Comparison of ENCODE assay signal across 7 mouse cellular contexts in the genomic region with DNA sequence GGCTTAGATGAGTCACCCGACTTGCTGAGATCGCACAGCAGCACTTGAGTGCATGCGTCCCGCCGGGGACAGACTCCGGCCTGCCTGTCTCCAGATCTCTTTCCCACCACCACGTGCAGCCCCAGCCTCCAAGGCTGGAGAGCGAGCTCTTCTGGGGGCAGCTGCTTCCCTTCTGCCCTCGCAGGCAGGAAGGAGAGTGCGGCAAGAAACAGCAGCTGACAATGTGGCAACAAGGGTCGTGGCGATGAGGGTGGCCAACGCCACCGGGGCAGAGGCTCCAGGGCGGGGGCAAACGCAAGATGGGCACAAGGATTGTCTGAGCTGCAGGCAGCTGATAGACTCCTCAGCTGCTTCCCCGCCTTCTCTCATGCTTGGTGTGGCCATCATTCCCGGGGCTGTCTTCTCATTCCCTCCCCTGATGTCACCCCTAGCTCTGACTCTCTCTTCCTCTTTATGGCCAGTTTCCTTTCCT. TPM values are rescaled to one million over a fixed set of nuclear protein-coding genes. Genes with fewer than 3 reads are reported as not detected.
DNase-seq lines count a peak whose midpoint lies in the region; ATAC-seq lines count a peak whose summit lies in the region.

No protein-coding gene starts in this region.

- no peak overlapping the region for H3K4me3 ChIP-seq in midbrain, embryonic 11.5 days (ENCODE audit: low read depth, low read length)
- H3K4me3 ChIP-seq in midbrain, embryonic 16.5 days (ENCODE audit: low read depth, low read length): no peak overlapping the region
- H3K4me3 ChIP-seq in intestine, embryonic 14.5 days (ENCODE audit: low read depth, low read length): no peak overlapping the region
- no peak overlapping the region for H3K4me3 ChIP-seq in midbrain, embryonic 14.5 days (replicated peaks; ENCODE audit: low read depth, low read length)

- H3K36me3 ChIP-seq in midbrain, embryonic 11.5 days (ENCODE audit: control insufficient read depth, insufficient read depth, low read length): no peaks in the 10 kb centered on the region
- H3K36me3 ChIP-seq in midbrain, embryonic 16.5 days (ENCODE audit: control insufficient read depth, insufficient read depth, low read length): no peaks in the 10 kb centered on the region
- H3K36me3 ChIP-seq in intestine, embryonic 14.5 days (ENCODE audit: control insufficient read depth, insufficient read depth, low read length): no peaks in the 10 kb centered on the region
- no peaks in the 10 kb centered on the region for H3K36me3 ChIP-seq in midbrain, embryonic 14.5 days (ENCODE audit: control insufficient read depth, insufficient read depth, low read length)

- no peak overlapping the region for H3K9ac ChIP-seq in midbrain, embryonic 11.5 days (ENCODE audit: low read length)
- H3K9ac ChIP-seq in midbrain, embryonic 16.5 days (ENCODE audit: low read depth, low read length): no peak overlapping the region
- no peak overlapping the region for H3K9ac ChIP-seq in intestine, embryonic 14.5 days (ENCODE audit: low read length)
- H3K9ac ChIP-seq in midbrain, embryonic 14.5 days (replicated peaks; ENCODE audit: low read length): 0 out of 2 replicates have a peak overlapping the region, but pooled peaks have one; percentile 12

- 67% methylated on average over 18 of the region's 18 CpGs for WGBS in midbrain, embryonic 11.5 days
- 64% methylated on average over 18 of the region's 18 CpGs for WGBS in midbrain, embryonic 16.5 days
- 31% methylated on average over 18 of the region's 18 CpGs for WGBS in intestine, embryonic 14.5 days
- WGBS in midbrain, embryonic 14.5 days: 58% methylated on average over 18 of the region's 18 CpGs

- H3K27me3 ChIP-seq in midbrain, embryonic 11.5 days (ENCODE audit: control insufficient read depth, insufficient read depth, low read length): no peaks in the 10 kb centered on the region
- H3K27me3 ChIP-seq in midbrain, embryonic 16.5 days (ENCODE audit: control insufficient read depth, insufficient read depth, low read depth, low read length): no peaks in the 10 kb centered on the region
- H3K27me3 ChIP-seq in intestine, embryonic 14.5 days (replicated peaks; ENCODE audit: control insufficient read depth, insufficient read depth, low read length): no peaks in the 10 kb centered on the region
- no peaks in the 10 kb centered on the region for H3K27me3 ChIP-seq in midbrain, embryonic 14.5 days (ENCODE audit: control insufficient read depth, insufficient read depth, low read length)

- H3K4me2 ChIP-seq in midbrain, embryonic 11.5 days: no peak overlapping the region
- H3K4me2 ChIP-seq in midbrain, embryonic 16.5 days (ENCODE audit: low read length): no peak overlapping the region
- no peak overlapping the region for H3K4me2 ChIP-seq in intestine, embryonic 14.5 days (ENCODE audit: low read length)
- H3K4me2 ChIP-seq in midbrain, embryonic 14.5 days (ENCODE audit: low read length): no peak overlapping the region

- DNase-seq in midbrain, embryonic 11.5 days (ENCODE audit: low spot score, missing footprints): no peak
- DNase-seq in intestine, embryonic 14.5 days (ENCODE audit: low spot score): peak; percentile 70
- DNase-seq in midbrain, embryonic 14.5 days: peak; percentile 18
- DNase-seq in ovary, postnatal 10 days (ENCODE audit: low spot score): no peak
- DNase-seq in cerebellum, adult 18-20 months: no peak

- no peak for ATAC-seq in midbrain, embryonic 11.5 days (ENCODE audit: low FRiP score)
- ATAC-seq in midbrain, embryonic 16.5 days: no peak
- peak; percentile 79 for ATAC-seq in erythroblast, adult 5-6 weeks (replicated peaks; ENCODE audit: low FRiP score, poor library complexity, severe bottlenecking)
- ATAC-seq in intestine, embryonic 14.5 days (replicated peaks; ENCODE audit: low FRiP score, low TSS enrichment, low read depth): no peak
- ATAC-seq in midbrain, embryonic 14.5 days (ENCODE audit: low FRiP score, low TSS enrichment): no peak

- no peaks in the 10 kb centered on the region for H3K9me3 ChIP-seq in midbrain, embryonic 11.5 days (ENCODE audit: control insufficient read depth, low read length)
- H3K9me3 ChIP-seq in midbrain, embryonic 16.5 days (replicated peaks; ENCODE audit: control insufficient read depth, low read length, poor library complexity, severe bottlenecking): no peaks in the 10 kb centered on the region
- no peaks in the 10 kb centered on the region for H3K9me3 ChIP-seq in intestine, embryonic 14.5 days (ENCODE audit: control insufficient read depth, low read length)
- H3K9me3 ChIP-seq in midbrain, embryonic 14.5 days (ENCODE audit: control insufficient read depth, low read length): no peaks in the 10 kb centered on the region

- peak overlapping the region; percentile 14 for H3K27ac ChIP-seq in midbrain, embryonic 11.5 days (ENCODE audit: low read depth, low read length)
- H3K27ac ChIP-seq in midbrain, embryonic 16.5 days (ENCODE audit: low read length): no peak overlapping the region
- peak overlapping the region; percentile 97 for H3K27ac ChIP-seq in intestine, embryonic 14.5 days (ENCODE audit: low read depth)
- peak overlapping the region; percentile 91 for H3K27ac ChIP-seq in midbrain, embryonic 14.5 days (replicated peaks; ENCODE audit: low read depth, low read length)

- H3K4me1 ChIP-seq in midbrain, embryonic 11.5 days (ENCODE audit: control insufficient read depth, insufficient read depth, low read length): peaks cover 21% of the 10 kb centered on the region
- H3K4me1 ChIP-seq in midbrain, embryonic 16.5 days (ENCODE audit: control insufficient read depth, insufficient read depth, low read length): peaks cover 13% of the 10 kb centered on the region
- peaks cover 50% of the 10 kb centered on the region for H3K4me1 ChIP-seq in intestine, embryonic 14.5 days (replicated peaks; ENCODE audit: control insufficient read depth, insufficient read depth, low read length)
- H3K4me1 ChIP-seq in midbrain, embryonic 14.5 days (ENCODE audit: control insufficient read depth, insufficient read depth, low read length): peaks cover 20% of the 10 kb centered on the region

RNA-seq across cellular contexts. Expression of a gene that starts 18.4 kb away (rescaled TPM):
- 175 and 194 TPM in 2 replicates for polyA plus RNA-seq in midbrain, embryonic 11.5 days (2014; fragmentation: Nextera tagmentation; extraction: Ambion mirVana)
- polyA plus RNA-seq in midbrain, embryonic 16.5 days (2015; fragmentation: Nextera tagmentation; extraction: Ambion mirVana): 58.4 and 61.4 TPM in 2 replicates
- total RNA-seq in erythroblast, adult 5-6 weeks (2015; ENCODE audit: low replicate concordance): 85.3 and 115 TPM in 2 replicates
- 64.3 and 65.9 TPM in 2 replicates for total RNA-seq in erythroblast, adult 5-6 weeks (2017; ENCODE audit: low replicate concordance)
- 450 and 457 TPM in 2 replicates for polyA plus RNA-seq in intestine, embryonic 14.5 days (2014; fragmentation: Nextera tagmentation; extraction: Ambion mirVana)
- polyA plus RNA-seq in midbrain, embryonic 14.5 days (2014; fragmentation: Nextera tagmentation; extraction: Ambion mirVana): 56.4 and 67.3 TPM in 2 replicates

RNA-seq across cellular contexts. Expression of a gene that starts 21.2 kb away (rescaled TPM):
- 25.5 TPM in 2 replicates for polyA plus RNA-seq in midbrain, embryonic 11.5 days (2014; fragmentation: Nextera tagmentation; extraction: Ambion mirVana)
- polyA plus RNA-seq in midbrain, embryonic 16.5 days (2015; fragmentation: Nextera tagmentation; extraction: Ambion mirVana): 19.8 and 20.8 TPM in 2 replicates
- total RNA-seq in erythroblast, adult 5-6 weeks (2015; ENCODE audit: low replicate concordance): 34.5 and 36.5 TPM in 2 replicates
- total RNA-seq in erythroblast, adult 5-6 weeks (2017; ENCODE audit: low replicate concordance): 47.1 and 67.9 TPM in 2 replicates
- polyA plus RNA-seq in intestine, embryonic 14.5 days (2014; fragmentation: Nextera tagmentation; extraction: Ambion mirVana): 21.5 and 25.0 TPM in 2 replicates
- polyA plus RNA-seq in midbrain, embryonic 14.5 days (2014; fragmentation: Nextera tagmentation; extraction: Ambion mirVana): 17.4 and 19.2 TPM in 2 replicates

Comparison
In these comparisons a context has a peak if more than half of its experiments do, and no peak if none do; other contexts are left out.
1. DNase-seq: peak in intestine, embryonic 14.5 days (single experiment) and midbrain, embryonic 14.5 days (single experiment); none in midbrain, embryonic 11.5 days (single experiment), ovary, postnatal 10 days (single experiment) and cerebellum, adult 18-20 months (0 of 2).